Mouse (Mus musculus) hindbrain, embryonic 16.5 days (tissue): ENCODE measurements around the gene C8a. TPM values are rescaled to one million over a fixed set of nuclear protein-coding genes. Genes with fewer than 3 reads are reported as not detected.

Experiments
- ATAC-seq: fragments of 200-750 bp; cut with Nextera tagmentation; 2 replicates; pipeline ENCODE4 v1.8.0; 2017; ENCODE audit warnings: moderate TSS enrichment, moderate library complexity
- H3K27ac ChIP-seq: fragments of 300-500 bp; sonication (generic); 2 replicates; pipeline ENCODE4 v1.5.1; 2014; ENCODE audit warnings: low read depth, mild to moderate bottlenecking, control low read depth, low read length, moderate library complexity
- H3K27me3 ChIP-seq: fragments of 300-500 bp; sonication (generic); replicated peaks from 2 replicates; pipeline ENCODE4 v1.6.1; 2014; ENCODE audit warnings: low read length; ENCODE audit not compliant: control insufficient read depth, insufficient read depth
- H3K36me3 ChIP-seq: fragments of 300-500 bp; sonication (generic); 2 replicates; pipeline ENCODE4 v1.6.1; 2014; ENCODE audit warnings: mild to moderate bottlenecking, low read length, moderate library complexity, mixed read lengths; ENCODE audit not compliant: control insufficient read depth, insufficient read depth
- H3K4me1 ChIP-seq: fragments of 300-500 bp; sonication (generic); 2 replicates; pipeline ENCODE4 v1.6.1; 2014; ENCODE audit warnings: low read depth, low read length; ENCODE audit not compliant: control insufficient read depth, insufficient read depth
- H3K4me2 ChIP-seq: fragments of 300-500 bp; sonication (generic); 2 replicates; pipeline ENCODE4 v1.6.1; 2014; ENCODE audit warnings: mild to moderate bottlenecking, low read length, control low read depth, moderate library complexity
- H3K4me3 ChIP-seq: fragments of 300-500 bp; sonication (generic); 2 replicates; pipeline ENCODE4 v1.5.1; 2014; ENCODE audit warnings: mild to moderate bottlenecking, low read length, control low read depth, moderate library complexity
- H3K9ac ChIP-seq: fragments of 300-500 bp; sonication (generic); 2 replicates; pipeline ENCODE4 v1.6.1; 2014; ENCODE audit warnings: low read depth, mild to moderate bottlenecking, control low read depth, low read length, moderate library complexity
- H3K9me3 ChIP-seq: fragments of 300-500 bp; sonication (generic); 2 replicates; pipeline ENCODE4 v1.6.1; 2014; ENCODE audit warnings: mild to moderate bottlenecking, low read length, moderate library complexity; ENCODE audit not compliant: control insufficient read depth
- WGBS: fragments of 180-500 bp; shearing (Covaris S2); extraction: QIAGEN DNeasy Blood & Tissue Kit; methylation state at CpG from one replicate; pipeline ENCODE4 v1.1.7; 2014; 5-methylcytosine and 5-hydroxymethylcytosine counted together
- polyA plus RNA-seq: library from polyadenylated mRNA; unstranded; fragments of >200 nt; fragmentation: Nextera tagmentation; extraction: Ambion mirVana; gene quantifications from 2 replicates; pipeline ENCODE4 v1.2.1, GENCODE M21; 2015

The C8a gene
- polyA plus RNA-seq, 1 experiment from 2014 or later, result not detected

DNA sequence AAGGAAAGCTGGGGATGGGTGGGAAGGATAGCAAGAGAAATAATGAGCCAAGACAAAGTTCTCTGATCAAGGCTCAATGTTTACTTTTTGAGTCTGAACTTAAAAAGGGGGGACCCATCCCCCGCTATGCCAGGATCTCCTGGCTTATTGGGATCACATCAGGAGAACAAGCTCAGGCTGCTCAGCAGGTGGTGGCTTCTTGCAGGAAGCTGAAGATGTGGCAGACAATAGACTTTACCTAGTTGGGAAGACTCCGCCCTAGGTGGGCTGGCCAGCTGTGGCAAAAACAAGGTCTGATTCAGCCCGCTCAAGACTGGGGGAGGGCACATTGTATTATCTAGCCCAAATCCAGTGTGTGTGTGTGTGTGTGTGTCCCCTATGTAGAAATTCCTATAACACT is 74.6 kb downstream of the C8a start:
- Histone ChIP-seq H3K4me3 (no peak overlapping the region), H3K4me2 (no peak overlapping the region), H3K36me3 (no peaks in the 10 kb centered on the region), H3K4me1 (no peaks in the 10 kb centered on the region), H3K9ac (no peak overlapping the region), H3K27me3 (no peaks in the 10 kb centered on the region), H3K9me3 (no peaks in the 10 kb centered on the region), H3K27ac (no peak overlapping the region)
- WGBS, result 98% methylated on average over 3 of the region's 3 CpGs
- ATAC-seq, result no peak

DNA sequence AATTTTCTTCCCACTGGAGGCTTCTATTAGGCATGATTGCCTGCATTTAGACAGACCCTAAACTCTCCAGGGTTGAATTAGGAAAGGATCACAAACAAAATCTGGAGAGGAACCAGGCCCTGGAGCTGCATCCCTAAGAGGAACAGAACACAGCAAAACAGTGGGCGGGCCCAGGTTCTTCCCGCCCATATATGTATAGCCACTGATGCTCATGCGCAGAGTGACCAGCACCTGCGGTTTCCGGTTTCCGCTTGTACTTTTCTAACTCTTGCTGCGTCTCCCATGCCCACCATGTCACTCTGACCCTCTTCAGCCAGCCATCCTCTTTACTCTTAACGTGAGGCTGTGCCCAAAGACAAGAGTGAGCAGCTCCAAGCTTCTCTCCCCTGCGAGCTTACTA is 77.2 kb downstream of the C8a start:
- no peaks in the 10 kb centered on the region for H3K36me3 ChIP-seq
- H3K27me3 ChIP-seq, result no peaks in the 10 kb centered on the region
- WGBS, result 89% methylated on average over 9 of the region's 9 CpGs
- H3K4me1 ChIP-seq, result no peaks in the 10 kb centered on the region
- ATAC-seq, result no peak
- no peak overlapping the region for H3K27ac ChIP-seq
- H3K4me2 ChIP-seq, result no peak overlapping the region
- H3K4me3 ChIP-seq, result no peak overlapping the region
- H3K9me3 ChIP-seq, result no peaks in the 10 kb centered on the region
- no peak overlapping the region for H3K9ac ChIP-seq

DNA sequence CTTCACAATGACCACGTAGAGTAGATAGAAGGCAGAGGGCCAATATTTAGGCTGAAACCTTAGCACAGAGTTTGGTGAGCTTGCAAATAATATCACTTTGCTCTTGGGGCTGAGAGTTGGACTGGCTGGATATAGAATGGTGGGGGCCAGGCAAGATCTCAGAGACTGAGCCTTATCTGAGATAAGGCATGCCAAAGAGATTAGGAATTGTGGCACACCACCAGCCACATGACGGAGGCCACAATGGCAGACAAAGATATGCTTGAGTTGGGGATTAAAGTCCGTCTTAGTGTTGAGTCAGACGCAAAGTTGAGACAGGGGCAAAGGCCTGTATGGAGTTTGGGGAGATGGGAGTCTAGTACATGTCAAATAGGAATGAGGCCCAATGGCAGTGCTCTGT is 84.1 kb downstream of the C8a start:
- 95% methylated on average over 4 of the region's 4 CpGs for WGBS

DNA sequence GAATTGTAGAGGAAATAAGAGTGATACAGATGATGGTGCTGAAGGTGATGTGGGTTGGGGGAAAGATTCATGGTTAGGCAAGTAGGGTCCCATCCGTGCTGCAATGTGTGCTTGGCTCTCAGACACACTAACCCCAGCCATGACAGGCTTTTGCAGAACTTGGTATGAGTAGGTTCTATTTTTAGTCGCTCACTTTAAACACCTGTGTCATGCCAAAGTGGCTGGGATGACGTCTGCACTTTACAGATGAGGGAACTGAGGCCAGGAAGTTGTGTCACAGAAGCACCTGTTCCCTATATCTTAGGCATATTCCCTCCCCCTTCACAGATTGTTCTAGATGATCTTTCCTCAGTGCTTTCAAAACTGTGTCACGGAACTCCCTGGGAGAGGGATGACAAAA is 93.9 kb downstream of the C8a start:
- no peaks in the 10 kb centered on the region for H3K9me3 ChIP-seq
- H3K27ac ChIP-seq, result no peak overlapping the region
- H3K4me3 ChIP-seq, result no peak overlapping the region
- H3K9ac ChIP-seq, result no peak overlapping the region
- WGBS, result 87% methylated on average over 4 of the region's 4 CpGs
- no peaks in the 10 kb centered on the region for H3K4me1 ChIP-seq
- H3K4me2 ChIP-seq, result no peak overlapping the region
- H3K36me3 ChIP-seq, result no peaks in the 10 kb centered on the region
- H3K27me3 ChIP-seq, result no peaks in the 10 kb centered on the region
- ATAC-seq, result no peak

More for the DNA sequence above, 84.1 kb downstream of the C8a start:
- no peaks in the 10 kb centered on the region for H3K36me3 ChIP-seq
- no peak for ATAC-seq
- no peak overlapping the region for H3K27ac ChIP-seq
- no peak overlapping the region for H3K4me3 ChIP-seq
- H3K9me3 ChIP-seq, result no peaks in the 10 kb centered on the region
- H3K9ac ChIP-seq, result no peak overlapping the region
- no peaks in the 10 kb centered on the region for H3K27me3 ChIP-seq
- H3K4me2 ChIP-seq, result no peak overlapping the region
- H3K4me1 ChIP-seq, result no peaks in the 10 kb centered on the region

DNA sequence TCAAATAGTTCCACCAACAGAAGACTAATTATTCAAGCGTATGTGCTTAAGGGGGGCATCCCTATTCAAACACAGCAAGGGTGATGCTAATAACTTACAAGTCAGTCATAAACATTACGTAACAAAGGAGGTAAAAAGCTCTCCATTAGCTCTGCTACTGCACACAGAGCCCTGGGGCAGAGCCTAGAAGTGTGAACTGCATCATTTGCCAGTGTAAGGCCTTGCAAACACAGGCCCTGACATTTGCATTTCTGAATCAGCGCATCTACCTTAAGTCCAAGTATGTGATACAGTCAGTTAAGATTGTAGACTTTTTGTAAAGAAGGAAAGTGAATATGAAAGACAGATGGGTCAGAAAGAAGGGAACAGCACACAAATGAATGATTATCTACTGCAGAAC is 94.8 kb downstream of the C8a start:
- no peaks in the 10 kb centered on the region for H3K36me3 ChIP-seq
- no peaks in the 10 kb centered on the region for H3K4me1 ChIP-seq
- H3K27me3 ChIP-seq, result no peaks in the 10 kb centered on the region
- 85% methylated on average over 3 of the region's 3 CpGs for WGBS
- H3K9ac ChIP-seq, result no peak overlapping the region
- H3K27ac ChIP-seq, result no peak overlapping the region
- H3K4me3 ChIP-seq, result no peak overlapping the region
- no peak for ATAC-seq
- H3K4me2 ChIP-seq, result no peak overlapping the region
- no peaks in the 10 kb centered on the region for H3K9me3 ChIP-seq

DNA sequence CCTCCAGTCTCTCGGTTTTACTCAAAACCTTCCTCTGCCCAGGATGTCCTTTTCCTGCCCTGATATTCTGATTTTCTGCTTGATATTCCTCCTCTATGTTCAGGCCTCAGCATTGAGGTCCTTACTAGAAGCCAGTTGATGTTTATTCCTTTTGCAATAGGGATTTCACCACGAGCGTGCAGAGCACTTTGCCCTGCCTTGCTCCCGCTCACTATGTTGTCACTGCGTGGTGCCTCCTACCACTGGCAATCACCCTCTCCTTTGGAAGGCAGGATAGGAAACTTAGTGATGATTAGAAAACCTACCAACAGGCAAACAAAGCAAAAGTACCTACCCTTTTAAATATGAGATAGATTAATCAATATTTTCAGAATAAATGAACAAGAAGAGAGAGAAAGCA is 96.7 kb downstream of the C8a start:
- no peaks in the 10 kb centered on the region for H3K9me3 ChIP-seq
- H3K9ac ChIP-seq, result no peak overlapping the region
- H3K4me1 ChIP-seq, result no peaks in the 10 kb centered on the region
- no peaks in the 10 kb centered on the region for H3K36me3 ChIP-seq
- H3K27ac ChIP-seq, result no peak overlapping the region
- no peak overlapping the region for H3K4me2 ChIP-seq
- no peak overlapping the region for H3K4me3 ChIP-seq
- no peak for ATAC-seq
- H3K27me3 ChIP-seq, result no peaks in the 10 kb centered on the region
- WGBS, result 84% methylated on average over 5 of the region's 5 CpGs

DNA sequence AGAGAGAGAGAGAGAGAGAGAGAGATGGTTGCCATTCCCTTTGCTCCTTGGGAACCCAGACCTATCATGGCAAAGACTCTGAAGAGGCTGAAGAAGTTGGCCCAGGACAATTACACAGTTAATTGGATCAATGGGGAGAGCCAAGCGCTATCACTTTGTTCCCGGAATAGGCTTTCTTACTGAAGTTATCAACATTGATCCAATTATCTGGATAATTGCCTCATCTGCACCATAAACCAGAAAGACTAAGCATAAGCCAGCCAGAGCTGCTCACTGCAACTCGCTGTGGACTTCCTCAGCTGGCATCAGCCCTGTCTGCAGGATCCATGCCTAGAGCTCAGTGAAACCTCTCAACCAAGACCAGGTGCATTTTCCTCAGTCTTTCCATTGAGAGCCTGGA is 100.6 kb downstream of the C8a start:
- H3K4me3 ChIP-seq, result no peak overlapping the region
- H3K9me3 ChIP-seq, result no peaks in the 10 kb centered on the region
- no peaks in the 10 kb centered on the region for H3K4me1 ChIP-seq
- ATAC-seq, result no peak
- H3K9ac ChIP-seq, result no peak overlapping the region
- no peak overlapping the region for H3K27ac ChIP-seq
- no peaks in the 10 kb centered on the region for H3K27me3 ChIP-seq
- no peak overlapping the region for H3K4me2 ChIP-seq
- WGBS, result 48% methylated on average over 3 of the region's 3 CpGs
- no peaks in the 10 kb centered on the region for H3K36me3 ChIP-seq

DNA sequence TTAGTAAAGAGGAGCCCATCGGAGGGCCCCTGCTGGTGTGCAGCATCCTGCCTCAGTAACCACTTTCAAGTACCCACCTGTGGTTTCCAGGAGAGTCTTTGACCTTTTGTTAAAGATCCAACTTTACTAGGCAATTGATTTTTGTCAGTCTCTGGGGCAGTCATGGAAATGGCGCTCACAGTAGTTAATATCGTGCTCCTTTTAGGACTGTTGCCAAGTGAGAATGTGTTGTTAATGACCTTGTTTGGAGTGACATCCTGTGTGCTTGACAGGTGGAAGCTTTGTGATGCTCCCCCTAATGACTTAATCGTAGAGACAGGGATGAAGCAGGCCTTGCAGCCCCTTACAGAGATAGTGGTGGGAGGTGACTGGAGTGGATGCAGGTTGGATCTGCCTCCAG is 105.9 kb downstream of the C8a start:
- Histone ChIP-seq H3K27me3 (no peaks in the 10 kb centered on the region), H3K36me3 (no peaks in the 10 kb centered on the region), H3K27ac (no peak overlapping the region), H3K4me3 (no peak overlapping the region), H3K9me3 (no peaks in the 10 kb centered on the region), H3K4me2 (no peak overlapping the region), H3K4me1 (no peaks in the 10 kb centered on the region), H3K9ac (no peak overlapping the region)
- ATAC-seq, result no peak
- WGBS, result 38% methylated on average over 4 of the region's 4 CpGs

DNA sequence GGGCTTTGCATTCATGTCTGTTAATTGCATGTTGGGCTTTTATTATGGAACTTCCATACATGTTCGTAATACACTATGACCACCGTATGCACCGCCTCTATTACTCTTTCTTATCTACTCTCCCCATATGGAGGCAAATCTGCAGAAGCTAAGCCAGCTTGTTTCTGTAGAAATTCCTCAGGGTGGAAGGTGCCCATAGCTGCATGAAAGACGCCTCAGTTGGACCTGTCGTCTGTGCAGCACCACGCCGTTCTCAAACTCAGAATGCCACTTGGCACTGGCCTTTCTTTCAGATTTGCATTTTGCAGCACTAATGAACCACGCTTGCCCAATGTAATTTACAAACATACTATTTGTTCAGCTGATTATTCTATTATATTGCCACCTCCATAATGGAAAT is 106.6 kb downstream of the C8a start:
- Histone ChIP-seq H3K27me3 (no peaks in the 10 kb centered on the region), H3K4me1 (no peaks in the 10 kb centered on the region), H3K4me3 (no peak overlapping the region), H3K4me2 (no peak overlapping the region), H3K9ac (no peak overlapping the region), H3K9me3 (no peaks in the 10 kb centered on the region), H3K36me3 (no peaks in the 10 kb centered on the region), H3K27ac (no peak overlapping the region)
- ATAC-seq, result no peak
- WGBS, result 60% methylated on average over 8 of the region's 8 CpGs

DNA sequence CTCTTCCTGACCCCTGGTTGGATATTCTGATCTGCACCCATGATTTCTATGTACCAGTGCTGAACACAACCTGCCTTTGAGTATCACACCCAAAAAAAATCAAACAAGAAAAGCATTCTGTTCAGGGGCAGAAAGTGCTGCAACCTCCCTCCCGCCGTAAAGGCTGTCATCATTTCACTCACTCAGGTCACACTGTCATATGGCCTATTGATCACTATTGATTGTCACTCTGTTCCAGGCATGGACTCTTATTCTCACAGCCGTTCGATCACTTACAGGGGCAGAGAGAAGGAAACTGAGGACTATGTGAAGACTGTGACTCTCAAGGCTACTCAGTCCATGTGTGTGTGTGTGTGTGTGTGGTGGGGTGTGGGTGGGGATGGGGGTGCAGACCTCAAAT is 108.0 kb downstream of the C8a start:
- no peaks in the 10 kb centered on the region for H3K4me1 ChIP-seq
- H3K9ac ChIP-seq, result no peak overlapping the region
- WGBS, result 87% methylated on average over 4 of the region's 4 CpGs
- H3K4me2 ChIP-seq, result no peak overlapping the region
- no peak for ATAC-seq
- no peaks in the 10 kb centered on the region for H3K36me3 ChIP-seq
- no peaks in the 10 kb centered on the region for H3K9me3 ChIP-seq
- no peaks in the 10 kb centered on the region for H3K27me3 ChIP-seq
- H3K4me3 ChIP-seq, result no peak overlapping the region
- H3K27ac ChIP-seq, result no peak overlapping the region
